Mouse (Mus musculus) 3T3-L1 (cell line): Measurements from ENCODE around the gene Tnik.

Experiments used
- DNase-seq: peaks from one replicate; pipeline ENCODE4 v3.0.0-alpha.2; 2015; ENCODE audit warnings: low read depth, low spot score

Tnik gene

GRCm38 (mm10) chr3:28402221-28402620 lies 139.2 kb downstream of the Tnik start:
- no peak for DNase-seq

DNA sequence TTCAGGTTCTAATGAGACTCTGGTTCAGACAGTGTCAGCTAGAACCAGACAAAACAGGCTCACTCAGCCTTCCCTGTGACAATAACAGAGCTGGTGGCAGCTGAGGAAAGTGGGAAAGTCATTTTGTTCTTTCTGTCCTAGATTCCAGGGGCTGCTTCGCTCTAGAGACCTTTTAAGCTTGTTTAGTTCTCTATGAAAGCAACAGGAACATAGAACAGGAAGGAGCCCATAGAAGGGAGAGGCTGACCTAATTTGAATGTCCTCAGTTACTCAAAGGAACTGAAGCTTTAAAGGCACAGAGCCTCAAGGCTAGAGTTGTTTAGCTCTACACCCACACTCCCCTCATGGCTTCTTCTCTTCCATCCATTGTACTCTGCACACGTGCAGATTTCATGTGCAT lies 142.4 kb downstream of the Tnik start:
- no peak for DNase-seq

GRCm38 (mm10) chr3:28408859-28409459 lies 145.9 kb downstream of the Tnik start:
- peak; percentile 6 for DNase-seq

- DNase-seq = no peak
Observed at GRCm38 (mm10) chr3:28410269-28410668, 147.3 kb downstream of the Tnik start.

GRCm38 (mm10) chr3:28415986-28416385 lies 153.0 kb downstream of the Tnik start:
- no peak for DNase-seq

GRCm38 (mm10) chr3:28417091-28417715 lies 154.2 kb downstream of the Tnik start:
- no peak for DNase-seq

DNA sequence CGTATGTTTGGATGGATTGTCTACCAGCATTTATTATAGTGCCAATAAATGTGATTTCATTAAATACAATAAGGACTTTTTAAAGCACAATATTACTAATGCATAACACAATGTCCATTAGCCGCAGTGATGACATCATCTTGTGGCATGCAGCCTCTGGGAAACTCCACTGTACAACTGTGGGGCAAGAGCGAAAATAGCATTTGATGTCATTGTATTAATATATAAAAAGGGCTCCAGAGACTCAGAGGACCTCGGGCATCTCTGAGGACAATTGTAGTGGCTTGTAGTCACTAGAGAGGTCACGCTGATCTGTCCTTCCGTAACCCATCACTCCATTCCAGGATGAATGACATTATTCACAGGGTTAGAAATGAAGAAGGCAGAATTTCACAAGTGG lies 157.2 kb downstream of the Tnik start:
- DNase-seq = peak; percentile 23

- DNase-seq = no peak
Observed at GRCm38 (mm10) chr3:28420698-28421097, 157.7 kb downstream of the Tnik start.

DNA sequence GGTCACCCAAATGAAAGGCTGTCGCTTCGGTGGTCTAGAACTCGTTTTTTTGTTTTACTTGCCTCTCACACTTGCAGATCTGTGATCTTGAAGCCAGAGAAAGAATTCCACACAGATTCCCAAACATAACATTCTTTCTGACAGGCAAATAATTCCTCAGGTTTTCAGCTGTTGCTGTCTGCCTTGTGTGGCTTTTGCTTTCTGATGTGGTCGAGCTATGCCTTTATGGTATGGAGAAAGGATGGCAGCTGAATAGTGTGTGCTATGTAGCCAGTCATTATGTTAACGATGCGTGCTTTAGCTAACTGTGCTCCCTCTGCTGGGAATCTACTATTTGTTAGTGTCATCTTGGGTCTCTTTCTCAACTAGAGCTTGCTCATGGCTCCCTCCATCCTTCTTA lies 158.8 kb downstream of the Tnik start:
- DNase-seq = no peak

DNA sequence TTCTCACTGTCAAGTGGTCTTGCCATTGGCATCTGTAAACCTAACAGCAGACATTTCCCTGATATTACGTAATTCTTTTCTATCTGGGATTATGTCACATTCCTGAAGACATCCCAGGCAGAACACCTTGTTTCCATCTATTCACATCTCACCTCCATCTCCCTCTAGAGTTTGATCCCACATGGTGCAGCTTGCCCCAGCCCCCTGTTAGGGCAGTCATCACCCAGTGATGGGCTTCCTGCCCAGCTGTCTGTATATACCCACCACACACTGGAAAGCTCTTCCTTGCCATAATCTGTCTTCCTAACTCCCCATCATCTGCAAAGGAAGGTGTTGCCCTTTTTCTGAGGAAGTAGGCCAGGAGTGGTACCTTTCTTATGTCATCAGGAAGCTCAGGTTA lies 159.2 kb downstream of the Tnik start:
- no peak for DNase-seq

DNA sequence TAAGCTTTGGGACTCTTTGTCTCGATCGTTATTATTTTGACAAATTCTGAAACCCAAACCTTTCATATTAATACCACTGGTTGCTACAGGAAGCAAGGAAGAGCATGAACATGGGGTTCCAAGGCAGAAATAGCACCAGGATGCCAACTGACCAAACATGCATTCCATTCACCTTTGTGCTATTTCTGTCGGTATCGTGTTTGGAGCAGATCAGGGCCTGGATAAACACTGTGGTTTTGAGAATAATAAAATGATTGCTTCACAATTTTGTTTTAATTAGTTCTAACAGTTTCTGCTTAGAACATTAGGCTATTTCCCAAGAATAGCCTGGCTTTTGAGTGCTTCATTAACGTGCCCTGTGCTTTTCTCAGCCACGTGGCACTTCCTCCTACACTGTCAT lies 162.9 kb downstream of the Tnik start:
- no peak for DNase-seq

DNA sequence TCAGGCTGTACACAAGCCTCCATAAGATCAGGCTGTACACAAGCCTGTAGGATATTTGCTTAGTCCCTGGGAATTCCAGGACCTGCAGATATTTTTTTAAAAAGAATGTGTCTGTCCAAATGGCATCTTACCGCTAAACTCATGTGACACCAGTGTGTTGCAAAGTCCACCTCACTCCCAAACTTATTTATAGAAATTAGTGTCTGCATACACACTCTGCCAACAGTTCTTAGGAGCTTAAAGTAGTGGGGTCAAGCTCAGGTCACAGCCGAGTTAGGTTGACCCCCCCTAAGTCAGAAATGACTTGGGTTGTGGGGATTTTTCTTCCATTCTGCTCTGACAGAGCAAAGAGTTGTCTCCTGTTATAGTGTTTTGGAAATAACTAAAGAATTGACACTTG lies 168.4 kb downstream of the Tnik start:
- no peak for DNase-seq

DNA sequence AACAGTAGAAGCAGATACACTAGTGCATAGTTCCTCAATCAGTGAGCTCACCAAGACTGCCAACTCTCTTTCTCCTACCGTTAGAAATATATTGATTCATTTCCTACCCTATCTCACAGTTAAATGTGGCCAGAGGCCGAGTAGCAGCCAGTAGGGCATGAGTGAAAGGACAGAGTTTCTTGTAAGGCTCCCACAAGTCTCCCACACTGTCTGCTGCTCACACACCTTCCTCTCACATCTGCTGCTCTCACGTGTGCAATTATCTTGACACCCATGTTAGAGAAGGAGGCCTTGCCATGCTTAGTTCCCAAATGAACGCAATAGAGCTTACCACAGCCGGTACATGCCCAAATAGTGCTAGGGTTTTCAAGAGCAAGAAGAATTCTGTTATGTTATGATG lies 169.3 kb downstream of the Tnik start:
- no peak for DNase-seq

DNA sequence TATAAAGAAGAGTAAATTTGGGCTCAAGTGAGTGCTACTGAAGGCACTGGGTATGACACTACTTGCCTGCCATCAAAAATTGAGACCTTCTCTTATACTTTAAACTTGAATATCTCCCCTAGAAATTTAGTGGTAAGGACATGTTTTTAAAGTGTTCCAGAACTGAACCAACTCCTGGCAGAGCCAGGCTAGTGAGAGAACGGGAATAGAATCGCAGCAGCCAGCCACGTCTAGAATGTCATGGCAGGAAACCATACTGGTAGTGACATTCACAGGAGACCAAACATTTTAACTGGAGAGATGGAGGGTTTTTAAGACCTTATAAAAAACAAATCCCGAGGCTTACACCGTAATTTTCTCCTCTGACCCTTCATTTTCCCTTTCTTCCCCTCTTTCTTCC lies 172.5 kb downstream of the Tnik start:
- DNase-seq = no peak

GRCm38 (mm10) chr3:28437429-28437828 lies 174.4 kb downstream of the Tnik start:
- no peak for DNase-seq

DNA sequence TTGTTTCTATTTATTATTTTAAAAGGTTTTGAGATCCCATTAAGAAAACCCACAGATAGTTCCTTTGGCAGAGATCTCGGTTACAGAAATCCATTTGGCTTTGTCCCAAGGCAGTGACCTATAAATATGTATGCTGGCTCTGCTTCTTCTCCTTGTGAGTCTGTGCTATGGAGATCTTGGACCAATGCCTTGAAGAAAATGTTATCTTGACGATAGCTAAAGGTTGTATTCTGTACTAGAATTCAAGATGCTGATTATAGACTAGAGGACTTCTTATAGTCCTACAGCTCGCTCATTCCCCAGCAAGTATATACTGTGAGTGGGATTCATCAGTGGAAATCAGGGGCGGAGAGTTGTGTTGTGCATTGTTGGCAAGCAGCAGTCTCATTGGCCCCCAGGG lies 178.5 kb downstream of the Tnik start:
- no peak for DNase-seq

GRCm38 (mm10) chr3:28442116-28442515 lies 179.1 kb downstream of the Tnik start:
- DNase-seq = no peak

- DNase-seq = no peak
Observed at GRCm38 (mm10) chr3:28447950-28448349, 184.9 kb downstream of the Tnik start.

DNA sequence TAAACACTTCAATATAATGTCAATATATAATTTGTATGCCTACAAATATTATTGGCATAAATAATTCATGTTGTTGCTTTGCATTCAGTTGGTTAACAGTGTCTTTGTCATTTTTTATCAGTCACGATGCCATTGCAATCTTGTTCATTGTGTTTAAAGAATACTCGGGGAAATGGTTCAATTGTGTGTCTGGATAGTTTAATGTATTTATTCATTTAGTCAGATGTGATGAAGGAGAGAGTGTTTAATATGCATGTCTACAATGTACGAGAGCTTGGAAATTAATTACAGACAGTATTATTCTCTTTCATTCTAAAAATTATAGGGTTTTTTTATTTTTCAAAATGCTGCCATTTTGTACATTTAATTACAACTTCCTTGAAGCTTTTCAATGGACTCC lies 190.4 kb downstream of the Tnik start:
- DNase-seq = no peak

DNA sequence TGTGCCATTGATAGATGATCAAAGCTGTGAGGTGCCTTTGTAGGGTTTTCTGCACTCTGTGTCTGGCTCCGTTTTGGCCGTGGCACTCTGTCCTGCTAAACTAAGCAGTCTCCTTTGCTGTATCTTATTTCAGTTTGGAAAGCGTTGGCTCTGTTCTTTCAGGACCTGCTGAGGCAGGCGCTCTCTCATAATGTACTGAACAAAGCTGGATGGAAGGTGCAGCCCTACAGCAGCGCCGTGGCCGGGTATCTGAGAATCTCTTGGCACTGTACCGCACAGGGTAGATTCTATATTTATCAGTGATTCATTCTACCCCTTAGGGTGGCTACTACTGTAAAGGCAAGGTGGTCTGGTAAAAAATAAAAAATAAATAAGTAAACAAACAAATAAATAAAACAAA lies 193.8 kb downstream of the Tnik start:
- no peak for DNase-seq

DNA sequence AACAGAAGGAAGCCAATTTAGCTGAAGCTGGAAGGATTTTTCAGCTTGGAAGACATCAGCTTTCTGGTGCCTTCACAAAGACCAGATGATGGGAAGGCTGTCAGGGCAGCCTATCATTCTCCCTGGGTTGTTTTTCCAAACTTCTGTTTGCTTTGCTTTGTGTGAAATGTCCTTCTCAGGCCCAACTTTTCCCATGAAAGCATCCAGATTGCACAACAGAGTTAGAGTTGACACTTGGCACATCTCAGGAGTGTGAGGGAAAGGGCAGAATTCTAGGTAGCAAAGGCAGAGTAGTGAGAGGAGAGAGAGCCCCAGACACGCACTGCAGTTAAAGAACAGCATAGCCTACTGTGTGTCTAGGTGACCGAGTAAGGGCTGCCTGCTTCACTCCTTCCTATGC lies 194.5 kb downstream of the Tnik start:
- no peak for DNase-seq

DNA sequence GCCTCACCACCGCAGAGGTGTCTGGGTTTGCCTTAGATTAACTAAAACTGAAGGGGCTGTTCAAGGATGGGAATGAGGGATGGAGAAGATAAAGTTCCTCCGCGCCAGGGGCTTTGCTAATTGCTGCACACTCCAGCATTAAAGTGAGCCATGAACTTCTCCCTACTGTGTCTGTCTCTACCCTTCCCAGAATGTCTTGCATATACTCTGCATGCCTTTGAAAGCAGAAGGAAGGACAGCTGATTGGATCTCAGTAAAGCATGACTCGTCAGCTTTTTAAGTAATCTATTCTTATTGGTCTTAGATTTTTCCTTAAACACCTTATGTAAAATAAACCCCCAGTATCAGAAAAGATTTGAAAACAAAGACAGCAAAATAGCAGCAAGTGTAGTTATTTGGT lies 203.7 kb downstream of the Tnik start:
- DNase-seq = no peak

GRCm38 (mm10) chr3:28467148-28467754 lies 204.2 kb downstream of the Tnik start:
- peak; percentile 10 for DNase-seq
